Mouse (Mus musculus) lung, postnatal 4 days (tissue): Measurements from ENCODE around the gene Sez6l2.

Experiments used
- DNase-seq, 2 experiments: peaks; one replicate each; pipeline ENCODE4 v3.0.0; 2021

Sez6l2 gene

DNA sequence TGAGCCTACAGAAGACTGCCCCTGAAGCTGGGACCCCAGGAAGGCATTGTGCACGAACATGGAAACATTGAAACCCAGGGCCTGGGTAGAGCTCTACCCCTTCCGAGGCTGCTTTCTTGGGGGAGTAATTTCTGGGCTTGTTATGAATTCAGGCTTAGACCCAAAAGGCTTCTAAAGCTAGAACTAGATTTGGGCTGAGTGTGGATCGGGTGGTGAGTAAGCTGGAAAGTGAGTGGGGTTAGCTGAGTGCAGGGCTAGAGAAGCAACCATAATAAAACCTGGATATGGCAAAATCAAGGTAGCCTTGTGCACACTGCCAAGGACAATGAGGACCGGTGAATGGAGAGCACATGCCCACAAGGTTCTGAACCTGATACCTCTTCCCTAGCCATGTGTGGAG lies 11.6 kb downstream of the Sez6l2 start:
- DNase-seq, result no peak

GRCm38 (mm10) chr7:126963548-126964286 lies 13.4 kb downstream of the Sez6l2 start:
- DNase-seq, result peak; percentile 49 to 55

DNA sequence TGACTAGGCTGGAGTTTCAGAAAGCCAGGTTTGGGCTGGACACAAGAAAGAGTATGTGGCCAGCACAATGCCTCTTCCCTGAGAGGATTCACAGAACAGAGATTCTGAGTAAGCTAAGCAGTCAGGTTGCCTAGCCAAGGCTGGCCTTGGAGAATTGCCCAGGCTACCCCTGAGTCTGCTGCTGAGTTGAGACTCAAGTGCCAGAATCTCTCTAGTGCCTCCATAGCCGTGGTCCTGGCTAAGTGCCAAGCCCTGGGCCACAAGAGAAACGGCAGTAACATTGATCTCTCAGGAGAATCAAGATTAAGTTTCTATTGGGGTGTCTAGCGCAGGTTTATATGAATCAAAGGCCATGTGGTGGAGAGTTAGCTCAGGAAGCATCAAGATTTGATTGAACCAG lies 15.2 kb downstream of the Sez6l2 start:
- no peak for DNase-seq

GRCm38 (mm10) chr7:126967361-126967760 lies 17.0 kb downstream of the Sez6l2 start:
- DNase-seq, result no peak

- DNase-seq, result no peak
Measured at GRCm38 (mm10) chr7:126975493-126975892, 25.1 kb downstream of the Sez6l2 start.

- DNase-seq, result no peak
Measured at GRCm38 (mm10) chr7:126975893-126975949, 25.4 kb downstream of the Sez6l2 start, which contains the start of gene Cdipt. Gene Cdipt (plus strand): TSS chr7:126975914.

GRCm38 (mm10) chr7:126975950-126976866 lies 25.8 kb downstream of the Sez6l2 start, which contains the start of gene Cdiptos:
Gene Cdiptos (minus strand): TSS chr7:126976098.
- DNase-seq, result peak; percentile 95 to 97

DNA sequence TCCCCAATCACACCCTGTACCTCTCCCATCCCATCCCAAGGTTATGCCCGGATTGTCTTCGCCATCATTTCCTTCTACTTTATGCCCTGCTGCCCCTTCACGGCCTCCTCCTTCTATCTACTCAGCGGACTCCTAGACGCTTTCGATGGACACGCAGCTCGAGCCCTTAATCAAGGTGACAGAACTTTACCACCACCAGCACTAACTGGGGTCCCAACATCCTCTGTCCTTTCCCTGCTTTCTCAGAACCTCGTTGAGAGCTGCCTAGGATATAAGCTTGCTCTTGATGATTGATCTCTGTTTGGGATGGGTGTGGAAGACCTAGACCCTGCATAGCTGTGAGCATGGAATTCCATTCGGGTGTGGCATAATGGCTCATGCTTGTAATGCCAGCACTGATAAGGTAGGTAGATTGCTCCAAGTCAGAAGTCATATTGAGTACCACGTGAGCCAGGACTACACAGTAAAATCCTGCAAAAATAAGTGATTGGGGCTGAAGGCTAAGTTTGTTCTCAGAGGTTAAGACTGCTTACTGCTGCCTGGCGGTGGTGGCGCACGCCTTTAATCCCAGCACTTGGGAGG lies 26.6 kb downstream of the Sez6l2 start:
- peak in 1 of 2 experiments; percentile 15 for DNase-seq

- no peak for DNase-seq
Measured at GRCm38 (mm10) chr7:126978841-126979240, 28.5 kb downstream of the Sez6l2 start.

GRCm38 (mm10) chr7:126981601-126982000 lies 31.2 kb downstream of the Sez6l2 start:
- no peak for DNase-seq

DNA sequence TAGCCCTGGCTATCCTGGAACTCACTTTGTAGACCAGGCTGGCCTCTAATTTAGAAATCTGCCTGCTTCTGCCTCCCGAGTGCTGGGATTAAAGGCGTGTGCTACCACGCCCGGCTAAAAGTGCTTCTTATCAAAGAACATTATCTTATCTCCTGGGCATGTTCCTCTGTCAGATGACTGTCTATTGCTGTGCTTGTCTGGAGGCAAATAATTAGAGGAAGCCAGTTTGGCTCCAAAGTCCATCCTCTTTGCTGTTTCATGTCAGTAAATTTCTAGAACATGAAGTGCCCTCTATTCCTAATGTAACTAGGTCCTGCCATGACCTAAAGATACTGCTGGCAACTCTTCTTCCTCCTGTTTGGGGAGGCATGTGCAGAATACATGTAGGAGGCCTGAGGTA lies 31.7 kb downstream of the Sez6l2 start:
- no peak for DNase-seq

DNA sequence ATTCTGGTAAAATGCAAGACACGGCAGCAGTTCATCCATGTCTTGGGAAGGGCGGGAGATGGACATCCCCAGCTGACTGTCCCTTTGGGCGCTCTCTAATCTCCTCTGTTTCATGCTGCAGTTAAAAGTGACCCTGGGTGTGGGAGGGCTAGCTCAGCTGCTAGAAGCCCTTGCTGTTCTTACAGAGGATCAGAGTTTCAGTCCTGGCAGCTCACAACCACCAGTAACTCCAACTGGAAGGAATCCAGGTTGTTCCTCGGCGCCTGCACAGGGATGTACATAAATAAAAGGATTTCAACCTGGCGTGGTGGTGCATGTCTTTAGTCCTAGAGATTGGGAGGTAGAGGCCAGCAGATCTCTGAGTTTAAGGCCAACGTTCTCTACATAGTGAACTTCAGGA lies 32.8 kb downstream of the Sez6l2 start:
- no peak for DNase-seq

- DNase-seq, result peak; percentile 26 to 68
Measured at GRCm38 (mm10) chr7:126984667-126985444, 34.5 kb downstream of the Sez6l2 start.

DNA sequence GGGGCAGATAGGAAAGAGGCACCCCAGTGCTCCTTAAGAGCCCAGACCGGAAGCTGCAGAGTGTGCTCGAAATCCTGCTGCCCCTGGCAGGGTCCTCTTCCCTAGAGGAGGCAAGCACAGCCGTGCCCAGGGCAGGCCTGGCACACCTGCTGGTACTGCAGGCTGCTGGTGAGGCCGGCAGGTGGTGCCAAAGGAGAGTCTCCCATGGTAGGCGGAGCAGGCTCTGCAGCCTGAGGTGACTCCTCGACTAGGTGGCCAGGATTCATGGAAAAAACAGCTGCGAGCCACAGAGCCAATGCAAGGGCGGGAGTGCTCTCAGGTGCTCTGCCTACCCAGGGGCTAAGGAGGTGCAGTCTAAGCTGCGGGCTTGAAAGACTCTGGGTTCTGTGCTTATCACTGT lies 36.0 kb downstream of the Sez6l2 start:
- peak; percentile 56 to 67 for DNase-seq

DNA sequence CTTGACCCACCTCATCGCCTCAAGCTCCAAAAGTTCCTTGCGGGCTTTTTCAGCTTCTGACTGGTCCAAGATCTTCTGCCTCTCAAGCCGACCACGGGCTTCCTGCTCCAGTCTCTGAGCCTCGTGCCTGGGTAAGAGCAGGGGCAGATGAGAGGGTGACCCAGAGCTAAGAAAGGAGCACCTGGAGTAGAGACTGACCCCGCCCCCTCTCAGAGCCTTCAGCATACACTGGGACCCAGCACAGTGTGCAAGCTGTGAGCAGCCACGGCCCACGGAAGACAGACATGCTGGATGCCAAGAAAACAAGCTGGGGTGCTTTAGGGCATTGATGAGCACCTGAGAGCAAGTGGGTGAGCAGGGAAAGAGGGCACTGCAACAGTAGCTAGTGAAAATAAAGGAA lies 38.5 kb downstream of the Sez6l2 start:
- DNase-seq, result no peak

DNA sequence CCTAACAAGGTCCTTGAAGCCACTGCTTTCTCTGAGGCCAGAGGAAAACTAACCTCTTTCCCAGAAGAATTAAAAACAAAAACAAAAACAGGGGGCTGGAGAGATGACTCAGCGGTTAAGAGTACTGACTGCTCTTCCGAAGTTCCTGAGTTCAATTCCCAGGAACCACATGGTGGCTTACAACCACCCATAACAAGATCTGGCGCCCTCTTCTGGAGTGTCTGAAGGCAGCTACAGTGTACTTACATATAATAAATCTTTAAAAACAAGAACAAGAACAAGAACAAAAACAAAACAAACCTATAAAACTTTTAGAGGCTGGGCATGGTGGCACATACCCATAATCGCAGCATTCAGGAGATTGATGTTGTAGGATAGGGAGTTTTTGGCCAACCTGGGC lies 46.1 kb downstream of the Sez6l2 start:
- DNase-seq, result no peak

DNA sequence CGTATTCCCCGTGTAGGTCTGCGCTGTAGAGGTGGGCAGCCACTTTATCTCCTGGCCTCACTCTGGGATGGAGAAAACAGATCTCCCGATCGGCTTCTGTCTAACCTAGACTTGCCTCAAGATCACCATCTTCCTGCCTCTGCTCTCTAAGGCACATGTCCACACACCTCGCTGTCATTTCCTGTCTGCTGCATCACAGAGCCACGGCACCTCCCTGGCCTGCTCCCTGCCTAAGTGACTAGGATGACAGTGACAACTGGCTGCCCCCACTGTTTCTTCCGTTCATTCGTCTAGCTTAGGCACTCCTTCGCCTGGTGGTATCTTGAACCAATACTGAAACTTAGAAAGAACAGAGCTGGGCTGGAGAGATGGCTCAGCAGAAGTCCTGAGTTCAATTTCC lies 49.2 kb downstream of the Sez6l2 start:
- DNase-seq, result no peak

- no peak for DNase-seq
Measured at GRCm38 (mm10) chr7:127003620-127004019, 53.3 kb downstream of the Sez6l2 start.

GRCm38 (mm10) chr7:127004122-127004875 lies 53.9 kb downstream of the Sez6l2 start:
- DNase-seq, result no peak

- no peak for DNase-seq
Measured at GRCm38 (mm10) chr7:127007313-127008024, 57.1 kb downstream of the Sez6l2 start.

DNA sequence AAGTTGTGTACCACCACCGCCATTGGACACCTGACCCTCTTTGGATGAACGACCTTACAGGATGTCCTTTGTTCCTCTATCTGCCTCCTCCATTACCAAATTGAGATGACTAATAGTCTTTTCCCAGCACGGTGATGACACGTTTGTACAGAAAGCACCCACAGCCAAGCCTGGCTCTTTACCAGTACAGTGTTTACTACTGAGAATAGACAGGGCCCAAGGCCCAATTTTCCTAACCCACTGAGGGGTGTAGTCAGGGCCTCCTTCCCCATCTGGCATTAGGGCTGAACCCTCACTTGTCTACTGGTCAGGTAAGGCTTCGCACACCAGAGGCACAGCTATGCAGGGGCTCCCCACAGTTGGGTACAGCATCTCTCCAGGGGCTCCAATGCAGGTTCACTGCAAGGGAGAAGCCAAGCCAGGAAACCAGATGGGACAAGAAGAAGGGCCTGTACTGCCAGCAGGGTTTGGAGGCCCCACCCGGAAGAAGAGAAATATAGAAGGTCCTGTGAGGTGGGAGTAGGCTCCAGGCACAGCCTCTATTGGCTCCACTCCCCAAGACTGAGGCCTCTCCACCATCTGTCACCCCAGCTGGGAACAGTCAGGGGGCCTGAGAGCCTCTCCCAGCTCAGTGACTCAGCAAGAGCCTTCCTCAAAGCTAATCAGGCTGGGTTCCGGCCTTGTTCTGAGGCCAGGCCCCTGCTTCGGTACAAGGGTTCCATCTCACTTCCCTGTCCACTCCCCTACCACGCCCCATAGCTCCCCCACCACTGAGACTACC lies 58.1 kb downstream of the Sez6l2 start:
- peak; percentile 73 to 88 for DNase-seq
